Mouse (Mus musculus): Measurements from ENCODE around the gene Zmynd8. TPM values are rescaled to one million over a fixed set of nuclear protein-coding genes. Genes with fewer than 3 reads are reported as not detected.

Gene Zmynd8
- polyA plus RNA-seq, 1 experiment from 2014 or later, result 43.5 TPM

GRCm38 (mm10) chr2:165782324-165782723 lies 116.5 kb downstream of the Zmynd8 start:
- peak; percentile 92 for DNase-seq (ENCODE audit: low spot score)
- Histone ChIP-seq H3K9me3 (ENCODE audit: control insufficient read depth, low read length) (no peaks in the 10 kb centered on the region), H3K27ac (replicated peaks; ENCODE audit: low read depth, low read length) (no peak overlapping the region), H3K4me1 (ENCODE audit: control insufficient read depth, insufficient read depth, low read length) (peaks cover 2% of the 10 kb centered on the region; the same call in 1 of the 2 replicates), H3K9ac (ENCODE audit: low read length) (no peak overlapping the region), H3K36me3 (ENCODE audit: control insufficient read depth, insufficient read depth, low read length) (peaks cover 17% of the 10 kb centered on the region), H3K27me3 (ENCODE audit: control insufficient read depth, insufficient read depth, low read length) (no peaks in the 10 kb centered on the region), H3K4me2 (ENCODE audit: low read depth, severe bottlenecking) (no peak overlapping the region), H3K4me3 (ENCODE audit: low read depth, low read length) (no peak overlapping the region)
- 0 out of 2 replicates have a peak, but pooled peaks have one; percentile 20 for ATAC-seq (ENCODE audit: insufficient number of reproducible peaks, low FRiP score, low TSS enrichment, low read depth)
- 45% methylated on average over 5 of the region's 5 CpGs for WGBS

GRCm38 (mm10) chr2:165778927-165779326 lies 119.9 kb downstream of the Zmynd8 start:
- H3K36me3 ChIP-seq (ENCODE audit: control insufficient read depth, insufficient read depth, low read length), result 0 out of 2 replicates have a peak, but pooled peaks cover 3% of the 10 kb centered on the region
- no peaks in the 10 kb centered on the region for H3K27me3 ChIP-seq (ENCODE audit: control insufficient read depth, insufficient read depth, low read length)
- DNase-seq (ENCODE audit: low spot score) (peak; percentile 89), ATAC-seq (ENCODE audit: insufficient number of reproducible peaks, low FRiP score, low TSS enrichment, low read depth) (no peak)
- H3K9me3 ChIP-seq (ENCODE audit: control insufficient read depth, low read length), result no peaks in the 10 kb centered on the region
- peaks cover 2% of the 10 kb centered on the region; the same call in 1 of the 2 replicates for H3K4me1 ChIP-seq (ENCODE audit: control insufficient read depth, insufficient read depth, low read length)
- no peak overlapping the region for H3K27ac ChIP-seq (replicated peaks; ENCODE audit: low read depth, low read length)
- no peak overlapping the region for H3K4me3 ChIP-seq (ENCODE audit: low read depth, low read length)
- no peak overlapping the region for H3K9ac ChIP-seq (ENCODE audit: low read length)
- no peak overlapping the region for H3K4me2 ChIP-seq (ENCODE audit: low read depth, severe bottlenecking)
- WGBS, result 29% methylated on average over 6 of the region's 6 CpGs

GRCm38 (mm10) chr2:165769375-165769948 lies 129.4 kb downstream of the Zmynd8 start:
- H3K27me3 ChIP-seq (ENCODE audit: control insufficient read depth, insufficient read depth, low read length), result no peaks in the 10 kb centered on the region
- H3K27ac ChIP-seq (replicated peaks; ENCODE audit: low read depth, low read length), result no peak overlapping the region
- no peaks in the 10 kb centered on the region for H3K36me3 ChIP-seq (ENCODE audit: control insufficient read depth, insufficient read depth, low read length)
- H3K4me1 ChIP-seq (ENCODE audit: control insufficient read depth, insufficient read depth, low read length), result peaks cover 6% of the 10 kb centered on the region
- H3K9me3 ChIP-seq (ENCODE audit: control insufficient read depth, low read length), result no peaks in the 10 kb centered on the region
- H3K4me3 ChIP-seq (ENCODE audit: low read depth, low read length), result no peak overlapping the region
- no peak overlapping the region for H3K4me2 ChIP-seq (ENCODE audit: low read depth, severe bottlenecking)
- H3K9ac ChIP-seq (ENCODE audit: low read length), result no peak overlapping the region
- ATAC-seq (ENCODE audit: insufficient number of reproducible peaks, low FRiP score, low TSS enrichment, low read depth) (no peak), DNase-seq (ENCODE audit: low spot score) (no peak)
- 50% methylated on average over 8 of the region's 10 CpGs for WGBS

GRCm38 (mm10) chr2:165768805-165769358 lies 129.9 kb downstream of the Zmynd8 start:
- no peak overlapping the region for H3K27ac ChIP-seq (replicated peaks; ENCODE audit: low read depth, low read length)
- ATAC-seq (ENCODE audit: insufficient number of reproducible peaks, low FRiP score, low TSS enrichment, low read depth), result no peak
- 70% methylated on average over 9 of the region's 11 CpGs for WGBS

GRCm38 (mm10) chr2:165759421-165759985 lies 139.3 kb downstream of the Zmynd8 start:
- Histone ChIP-seq H3K4me1 (ENCODE audit: control insufficient read depth, insufficient read depth, low read length) (no peaks in the 10 kb centered on the region), H3K9ac (ENCODE audit: low read length) (no peak overlapping the region), H3K9me3 (ENCODE audit: control insufficient read depth, low read length) (no peaks in the 10 kb centered on the region), H3K27me3 (ENCODE audit: control insufficient read depth, insufficient read depth, low read length) (no peaks in the 10 kb centered on the region), H3K4me3 (ENCODE audit: low read depth, low read length) (no peak overlapping the region), H3K36me3 (ENCODE audit: control insufficient read depth, insufficient read depth, low read length) (no peaks in the 10 kb centered on the region), H3K4me2 (ENCODE audit: low read depth, severe bottlenecking) (no peak overlapping the region), H3K27ac (replicated peaks; ENCODE audit: low read depth, low read length) (no peak overlapping the region)
- DNase-seq (ENCODE audit: low spot score), result no peak
- no peak for ATAC-seq (ENCODE audit: insufficient number of reproducible peaks, low FRiP score, low TSS enrichment, low read depth)
- 80% methylated on average over 13 of the region's 13 CpGs for WGBS

More at GRCm38 (mm10) chr2:165768805-165769358, 129.9 kb downstream of the Zmynd8 start:
- Histone ChIP-seq H3K9ac (ENCODE audit: low read length) (no peak overlapping the region), H3K9me3 (ENCODE audit: control insufficient read depth, low read length) (no peaks in the 10 kb centered on the region), H3K36me3 (ENCODE audit: control insufficient read depth, insufficient read depth, low read length) (no peaks in the 10 kb centered on the region), H3K4me2 (ENCODE audit: low read depth, severe bottlenecking) (no peak overlapping the region), H3K27me3 (ENCODE audit: control insufficient read depth, insufficient read depth, low read length) (no peaks in the 10 kb centered on the region), H3K4me1 (ENCODE audit: control insufficient read depth, insufficient read depth, low read length) (peaks cover 6% of the 10 kb centered on the region), H3K4me3 (ENCODE audit: low read depth, low read length) (no peak overlapping the region)
- DNase-seq (ENCODE audit: low spot score), result no peak

- Histone ChIP-seq H3K9me3 (ENCODE audit: control insufficient read depth, low read length) (no peaks in the 10 kb centered on the region), H3K4me3 (ENCODE audit: low read depth, low read length) (no peak overlapping the region), H3K4me2 (ENCODE audit: low read depth, severe bottlenecking) (no peak overlapping the region), H3K36me3 (ENCODE audit: control insufficient read depth, insufficient read depth, low read length) (no peaks in the 10 kb centered on the region), H3K27ac (replicated peaks; ENCODE audit: low read depth, low read length) (no peak overlapping the region), H3K4me1 (ENCODE audit: control insufficient read depth, insufficient read depth, low read length) (no peaks in the 10 kb centered on the region), H3K27me3 (ENCODE audit: control insufficient read depth, insufficient read depth, low read length) (no peaks in the 10 kb centered on the region), H3K9ac (ENCODE audit: low read length) (no peak overlapping the region)
- DNase-seq (ENCODE audit: low spot score) (no peak), ATAC-seq (ENCODE audit: insufficient number of reproducible peaks, low FRiP score, low TSS enrichment, low read depth) (no peak)
- 50% methylated on average over 5 of the region's 5 CpGs for WGBS
Measured at GRCm38 (mm10) chr2:165758534-165758933, 140.3 kb downstream of the Zmynd8 start.

- ATAC-seq (ENCODE audit: insufficient number of reproducible peaks, low FRiP score, low TSS enrichment, low read depth) (no peak), DNase-seq (ENCODE audit: low spot score) (no peak)
- H3K4me2 ChIP-seq (ENCODE audit: low read depth, severe bottlenecking), result no peak overlapping the region
- 84% methylated on average over 15 of the region's 15 CpGs for WGBS
- no peak overlapping the region for H3K27ac ChIP-seq (replicated peaks; ENCODE audit: low read depth, low read length)
- H3K9ac ChIP-seq (ENCODE audit: low read length), result no peak overlapping the region
- no peak overlapping the region for H3K4me3 ChIP-seq (ENCODE audit: low read depth, low read length)
- H3K27me3 ChIP-seq (ENCODE audit: control insufficient read depth, insufficient read depth, low read length), result no peaks in the 10 kb centered on the region
- no peaks in the 10 kb centered on the region for H3K9me3 ChIP-seq (ENCODE audit: control insufficient read depth, low read length)
- no peaks in the 10 kb centered on the region for H3K36me3 ChIP-seq (ENCODE audit: control insufficient read depth, insufficient read depth, low read length)
- no peaks in the 10 kb centered on the region for H3K4me1 ChIP-seq (ENCODE audit: control insufficient read depth, insufficient read depth, low read length)
Measured at GRCm38 (mm10) chr2:165757799-165758198, 141.0 kb downstream of the Zmynd8 start.

GRCm38 (mm10) chr2:165752704-165753103 lies 146.1 kb downstream of the Zmynd8 start:
- H3K9ac ChIP-seq (ENCODE audit: low read length), result no peak overlapping the region
- DNase-seq (ENCODE audit: low spot score) (no peak), ATAC-seq (ENCODE audit: insufficient number of reproducible peaks, low FRiP score, low TSS enrichment, low read depth) (no peak)
- no peak overlapping the region for H3K4me2 ChIP-seq (ENCODE audit: low read depth, severe bottlenecking)
- H3K4me1 ChIP-seq (ENCODE audit: control insufficient read depth, insufficient read depth, low read length), result 0 out of 2 replicates have a peak, but pooled peaks cover 7% of the 10 kb centered on the region
- no peaks in the 10 kb centered on the region for H3K36me3 ChIP-seq (ENCODE audit: control insufficient read depth, insufficient read depth, low read length)
- no peak overlapping the region for H3K4me3 ChIP-seq (ENCODE audit: low read depth, low read length)
- no peaks in the 10 kb centered on the region for H3K27me3 ChIP-seq (ENCODE audit: control insufficient read depth, insufficient read depth, low read length)
- 82% methylated on average over 4 of the region's 4 CpGs for WGBS
- H3K27ac ChIP-seq (replicated peaks; ENCODE audit: low read depth, low read length), result no peak overlapping the region
- no peaks in the 10 kb centered on the region for H3K9me3 ChIP-seq (ENCODE audit: control insufficient read depth, low read length)
